Mouse (Mus musculus) lung, postnatal 4 days (tissue): ENCODE data around the gene Hs3st4.

Experiments used
- DNase-seq, 2 experiments: peaks; one replicate each; pipeline ENCODE4 v3.0.0; 2021

The Hs3st4 gene

GRCm38 (mm10) chr7:124141229-124141628 lies 158.6 kb downstream of the Hs3st4 start:
- peak in 1 of 2 experiments; percentile 23 for DNase-seq

DNA sequence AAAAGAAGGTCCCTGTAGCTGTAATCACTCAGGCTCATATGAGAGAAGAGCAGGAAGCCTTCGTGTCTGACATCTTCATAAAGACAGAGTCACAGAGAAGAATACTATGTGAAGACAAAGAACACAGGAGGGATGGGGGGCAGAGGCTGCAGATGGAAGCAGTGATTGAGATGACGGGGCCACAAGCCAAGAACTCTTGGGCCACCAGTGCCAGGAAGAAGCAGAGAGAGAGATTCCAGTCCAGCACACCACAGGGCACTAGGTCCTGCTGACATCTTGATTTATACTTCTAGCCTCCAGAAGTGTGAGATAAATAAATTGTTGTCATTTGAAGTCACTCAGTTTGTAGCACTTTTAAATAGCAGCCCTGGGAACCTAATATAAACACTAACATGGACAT lies 168.2 kb downstream of the Hs3st4 start:
- no peak for DNase-seq

DNA sequence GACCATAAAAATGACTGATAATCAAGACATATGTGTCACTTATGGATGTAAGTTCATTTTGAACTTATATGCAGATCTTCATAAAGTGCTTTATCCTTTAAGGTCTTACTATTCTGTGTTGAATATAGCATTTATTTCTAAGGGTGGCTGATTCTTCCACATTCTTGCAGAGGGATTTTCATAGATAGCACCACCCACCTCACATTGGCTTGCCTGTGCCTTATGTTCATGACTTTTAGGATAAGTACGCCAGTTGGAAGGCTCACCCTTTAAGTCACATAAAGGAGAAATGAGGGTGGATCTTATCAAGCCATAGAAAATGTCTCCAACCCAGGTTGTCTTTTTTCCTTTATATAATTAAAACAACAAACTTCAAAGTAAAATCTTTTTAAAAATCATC lies 180.6 kb downstream of the Hs3st4 start:
- no peak for DNase-seq

- DNase-seq = no peak
Observed at GRCm38 (mm10) chr7:124166229-124166628, 183.6 kb downstream of the Hs3st4 start.

DNA sequence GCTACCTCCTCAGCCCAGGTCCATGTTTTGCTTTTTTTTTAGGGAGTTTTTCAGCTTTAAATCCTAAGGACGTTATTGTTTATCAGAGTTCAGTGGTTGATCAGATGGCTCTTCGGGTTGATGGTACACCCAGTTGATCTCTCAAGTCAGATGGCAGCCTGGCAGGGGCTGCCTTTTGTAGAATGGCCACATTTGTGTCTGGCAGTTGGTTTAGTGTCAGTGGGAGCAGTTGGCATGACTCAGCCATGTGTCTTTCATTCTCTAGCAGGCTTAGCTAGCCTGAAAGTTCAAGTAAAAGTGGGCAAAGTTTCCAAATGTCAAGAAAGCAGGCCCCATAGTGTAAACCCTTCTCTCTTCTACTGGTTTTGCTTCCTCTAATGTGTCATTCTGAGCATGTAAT lies 186.1 kb downstream of the Hs3st4 start:
- DNase-seq = no peak

- DNase-seq = no peak
Observed at GRCm38 (mm10) chr7:124170001-124170400, 187.3 kb downstream of the Hs3st4 start.

- DNase-seq = no peak
Observed at GRCm38 (mm10) chr7:124171992-124172391, 189.3 kb downstream of the Hs3st4 start.

GRCm38 (mm10) chr7:124180926-124181325 lies 198.3 kb downstream of the Hs3st4 start:
- no peak for DNase-seq

- DNase-seq = peak in 1 of 2 experiments; percentile 11
Observed at GRCm38 (mm10) chr7:124184693-124185092, 202.0 kb downstream of the Hs3st4 start.

DNA sequence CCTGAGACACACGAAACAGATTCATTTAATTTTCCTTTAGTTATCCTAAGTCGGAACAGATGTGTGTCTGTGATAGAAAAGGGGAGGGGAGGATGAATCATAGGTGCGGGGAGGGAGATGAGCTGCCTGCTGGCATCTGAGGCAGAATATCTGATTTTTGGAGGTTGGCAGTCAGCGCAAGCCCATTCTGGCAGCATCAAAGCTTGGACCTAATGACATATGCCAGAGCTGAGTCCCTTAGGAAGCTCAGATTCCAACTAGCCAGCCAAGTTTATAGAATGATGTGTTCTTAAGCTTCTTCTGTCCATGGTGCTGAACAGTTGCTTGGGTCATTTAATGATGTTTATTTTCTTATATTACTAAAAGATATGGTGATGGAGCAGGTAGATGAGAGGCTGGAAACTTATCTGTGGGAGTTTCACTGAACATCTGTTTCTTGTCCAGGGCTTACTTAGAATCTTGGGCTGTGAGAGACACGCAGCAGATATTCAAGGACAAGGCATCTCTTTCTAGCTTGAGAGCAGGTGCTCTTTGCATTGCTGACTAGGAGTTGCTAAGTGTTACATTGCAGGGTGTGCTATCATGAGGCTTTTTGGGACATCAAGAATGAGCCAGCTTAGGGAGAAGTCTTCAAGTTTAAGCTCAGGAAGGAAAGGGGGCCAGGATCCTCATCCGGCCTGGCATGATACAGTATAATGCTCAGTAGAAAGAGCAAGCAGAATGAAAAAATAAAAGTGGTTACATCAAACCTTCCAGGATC lies 216.3 kb downstream of the Hs3st4 start:
- DNase-seq = no peak

GRCm38 (mm10) chr7:124216921-124217320 lies 234.3 kb downstream of the Hs3st4 start:
- no peak for DNase-seq

DNA sequence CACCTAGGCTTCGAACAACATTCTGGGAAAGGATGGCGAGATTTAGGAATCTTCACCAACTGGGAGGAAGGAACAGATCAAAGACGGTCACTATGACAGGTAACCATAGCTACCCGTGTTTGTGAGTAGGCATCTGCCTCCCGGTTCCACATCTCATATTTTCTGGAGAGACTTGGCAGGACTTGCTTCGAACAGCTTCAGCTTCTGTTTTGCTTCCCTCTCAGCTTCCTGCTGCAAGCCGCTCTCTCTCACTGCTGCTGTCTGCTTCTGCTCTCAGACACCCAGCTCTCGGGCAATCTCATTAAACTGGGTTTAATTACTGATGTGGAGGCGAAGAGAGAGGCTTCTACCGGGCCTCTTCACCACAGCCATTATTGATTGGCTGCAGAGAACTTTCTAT lies 237.9 kb downstream of the Hs3st4 start:
- no peak for DNase-seq

DNA sequence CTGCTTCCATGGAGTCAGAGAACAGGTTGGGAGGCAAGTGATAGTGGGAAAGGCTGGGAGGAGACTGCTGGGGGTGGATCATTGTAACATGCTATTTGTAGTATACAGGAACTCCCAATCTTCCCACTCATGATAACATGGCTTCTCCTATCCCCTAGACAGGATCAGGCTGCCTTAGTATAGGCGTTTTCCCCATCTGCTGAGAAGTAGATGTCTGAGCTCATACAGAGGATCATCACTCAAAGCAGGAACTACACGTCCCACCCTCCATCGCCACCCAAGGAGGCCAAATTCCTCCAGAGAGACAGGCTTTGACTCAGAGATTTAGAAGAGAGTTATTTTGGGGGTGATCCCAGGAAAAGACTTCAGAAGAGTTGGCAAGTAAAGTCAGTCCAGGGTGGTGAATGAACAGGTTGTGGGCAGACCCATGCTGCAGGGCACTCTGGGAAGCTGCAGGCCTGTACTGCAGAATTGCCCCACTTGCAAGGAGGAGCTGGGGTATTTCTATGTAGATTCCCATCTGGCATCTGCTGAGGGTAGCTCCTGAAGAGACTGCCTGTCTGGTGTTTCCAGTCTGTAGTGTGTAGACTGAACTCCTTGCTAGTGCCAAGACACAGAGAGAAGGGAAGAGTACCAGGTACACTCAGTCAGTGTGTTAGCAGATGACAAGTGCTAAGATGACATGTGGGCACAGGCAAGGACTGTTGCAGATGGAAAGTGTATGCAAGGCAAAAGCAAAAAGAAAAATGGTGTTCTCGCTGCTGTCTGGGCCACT lies 255.4 kb downstream of the Hs3st4 start:
- no peak for DNase-seq

DNA sequence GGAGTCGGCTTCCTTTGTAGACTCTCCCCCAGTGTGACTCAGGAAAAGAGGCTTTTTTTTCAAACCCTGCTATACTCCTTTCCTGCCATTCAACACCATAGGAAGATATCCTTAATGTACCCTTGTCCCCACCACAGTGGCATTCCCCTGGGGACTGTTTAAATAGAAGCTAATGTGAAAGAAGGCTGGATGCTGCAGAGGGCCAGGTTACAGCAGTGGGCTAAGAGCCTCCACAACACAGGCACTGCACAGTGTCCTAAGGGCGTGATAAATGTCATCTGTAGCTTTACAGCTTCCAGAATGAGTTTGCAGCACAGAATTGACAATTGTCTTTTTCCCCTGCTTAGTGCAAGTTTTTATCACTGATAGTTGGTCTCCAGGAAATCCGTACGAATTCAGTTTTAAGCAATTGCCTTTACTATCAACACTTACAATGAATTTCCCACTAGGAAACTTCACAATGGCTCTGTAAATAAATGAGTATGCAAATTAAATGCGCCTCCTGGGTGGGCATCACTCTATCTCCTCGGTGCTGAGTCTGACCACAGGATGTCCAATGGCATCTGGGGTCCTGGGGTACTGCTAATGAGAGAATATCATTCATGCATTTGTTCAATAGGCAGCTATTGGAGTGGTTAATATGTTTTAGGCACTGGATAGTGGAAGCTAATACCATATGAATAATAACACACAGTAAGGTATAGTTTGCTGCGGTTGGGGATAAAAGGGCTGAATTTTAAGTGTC lies 257.4 kb downstream of the Hs3st4 start:
- DNase-seq = no peak

- DNase-seq = no peak
Observed at GRCm38 (mm10) chr7:124249838-124250237, 267.2 kb downstream of the Hs3st4 start.

- no peak for DNase-seq
Observed at GRCm38 (mm10) chr7:124250566-124250965, 267.9 kb downstream of the Hs3st4 start.

DNA sequence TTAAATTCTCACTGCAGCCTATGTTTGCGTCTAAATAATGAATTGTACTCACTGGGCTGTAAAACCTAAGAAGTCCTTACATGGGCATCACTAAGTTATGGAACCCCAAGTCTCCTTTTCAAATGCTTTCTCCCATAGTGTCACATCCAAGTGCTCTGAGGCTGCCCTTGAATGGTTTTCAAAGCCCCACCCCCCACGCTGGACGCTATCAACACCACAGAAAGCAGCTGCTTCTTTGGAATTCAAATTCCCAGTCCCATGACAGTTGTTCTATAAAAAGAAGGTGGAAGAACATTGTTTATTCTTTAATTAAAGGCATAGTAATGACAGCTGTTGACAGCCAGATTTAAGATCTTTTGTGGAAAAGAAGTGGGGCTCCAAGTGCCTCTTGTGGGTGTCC lies 275.8 kb downstream of the Hs3st4 start:
- peak in 1 of 2 experiments; percentile 35 for DNase-seq

GRCm38 (mm10) chr7:124270734-124271133 lies 288.1 kb downstream of the Hs3st4 start:
- no peak for DNase-seq

DNA sequence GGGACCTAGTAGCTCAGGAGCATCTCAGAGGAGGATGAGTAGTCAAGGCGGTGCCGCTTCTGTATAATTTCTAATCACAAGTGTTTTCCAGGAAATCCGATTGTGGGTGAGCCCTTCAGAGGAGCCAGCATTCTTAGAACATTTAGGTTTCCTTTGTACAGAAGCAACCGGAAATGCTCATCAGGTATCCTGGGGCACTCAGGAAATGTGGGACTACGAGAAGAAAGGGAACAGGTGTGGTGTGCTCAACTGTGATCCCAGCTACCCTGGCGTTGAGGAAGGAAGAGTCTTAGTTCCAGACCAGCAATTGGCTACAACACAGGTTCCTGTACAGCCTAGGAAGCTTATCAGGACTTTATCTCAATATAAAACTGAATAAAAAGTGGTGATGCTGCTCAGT lies 307.2 kb downstream of the Hs3st4 start:
- no peak for DNase-seq

GRCm38 (mm10) chr7:124319451-124319850 lies 336.8 kb downstream of the Hs3st4 start:
- DNase-seq = no peak

DNA sequence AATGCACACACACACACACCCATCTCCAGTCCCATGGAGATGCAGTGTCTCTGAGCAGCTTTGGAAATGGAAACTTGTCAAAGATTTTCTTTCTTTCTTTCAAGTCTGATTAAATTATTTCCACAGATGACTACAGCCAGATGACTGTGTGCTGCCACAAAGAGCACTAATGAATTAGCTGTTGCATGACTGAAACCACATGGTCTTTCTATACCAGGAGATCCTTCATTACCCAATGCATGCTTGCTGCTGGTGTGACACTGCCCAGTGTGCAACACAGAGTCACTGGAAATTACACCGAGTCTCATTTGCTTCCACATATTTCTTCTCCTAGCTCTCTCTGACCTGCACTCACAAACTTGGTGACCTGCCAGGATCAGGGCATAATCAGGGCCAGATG lies 353.0 kb downstream of the Hs3st4 start:
- peak in 1 of 2 experiments; percentile 44 for DNase-seq

DNA sequence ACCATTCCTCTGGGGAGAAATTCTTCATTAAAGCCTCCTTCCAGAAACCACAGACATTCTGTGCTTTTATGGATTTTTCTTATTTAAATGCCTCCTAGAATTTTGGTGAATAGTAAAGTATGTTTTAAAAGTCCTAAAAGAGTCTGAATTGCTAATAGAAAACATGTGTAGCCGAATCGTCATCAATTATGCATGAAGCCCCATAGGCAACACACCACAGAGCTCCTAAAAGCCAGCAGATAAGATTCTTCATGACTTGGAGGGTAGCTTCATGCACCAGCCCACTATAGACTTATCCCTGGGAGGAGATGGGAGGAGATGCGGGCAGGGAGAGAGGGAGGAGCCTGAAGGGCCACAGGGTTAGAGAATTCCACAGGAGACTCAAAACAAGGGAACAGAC lies 358.8 kb downstream of the Hs3st4 start:
- DNase-seq = no peak

- peak in 1 of 2 experiments; percentile 35 for DNase-seq
Observed at GRCm38 (mm10) chr7:124347218-124348017, 364.7 kb downstream of the Hs3st4 start.
